Mouse (Mus musculus) left cerebral cortex, adult 2 months (tissue): ENCODE measurements around the gene Otud7a. TPM values are rescaled to one million over a fixed set of nuclear protein-coding genes. Genes with fewer than 3 reads are reported as not detected.

ENCODE experiments used
- DNase-seq, 2 experiments: peaks; one replicate each; pipeline ENCODE4 v3.0.0; 2021 to 2022; ENCODE audit warnings: low spot score in 2 of 2, mixed read lengths in 1 of 2; ENCODE audit errors: extremely low spot score in 1 of 2
- H3K27ac ChIP-seq: fragments of 200-600 bp; 2 replicates; pipeline ENCODE4 v1.8.1; 2022
- H3K4me3 ChIP-seq: fragments of 200-600 bp; 2 replicates; pipeline ENCODE4 v1.8.1; 2022
- CTCF ChIP-seq: fragments of 200-600 bp; IDR thresholded peaks from 2 replicates; pipeline ENCODE4 v1.8.1; 2022; ENCODE audit warnings: antibody characterized with exemption, mild to moderate bottlenecking, moderate library complexity
- intact Hi-C: fragments of 180-260 bp; cut with DNase I; formaldehyde crosslinking; loops from one replicate; pipeline ENCODE4 v1.15.1; 2025
- total RNA-seq, 2 experiments: library from RNA; stranded (reverse); gene quantifications; 2 replicates each; pipeline ENCODE4 v1.2.3; 2021

Gene Otud7a
- total RNA-seq, 2 experiments from 2014 or later, result 81.9 to 86.2 TPM

GRCm38 (mm10) chr7:63508079-63508478 lies 63.5 kb downstream of the Otud7a start:
- DNase-seq, result no peak
- no peak for TF ChIP-seq CTCF
- intact Hi-C loops, result no loop called here
- no peak overlapping the region for H3K27ac ChIP-seq
- H3K4me3 ChIP-seq, result no peak overlapping the region

- no peak; the same call in 1 of the 2 replicates for TF ChIP-seq CTCF
- DNase-seq, result no peak
- Histone ChIP-seq H3K4me3 (no peak overlapping the region), H3K27ac (no peak overlapping the region)
- intact Hi-C loops, result loop anchor here (5.0 kb wide), 1 partner anchor 63 kb away; no protein-coding TSS in a partner anchor
Observed at GRCm38 (mm10) chr7:63509825-63510224, 65.3 kb downstream of the Otud7a start.

GRCm38 (mm10) chr7:63511458-63511857 lies 66.9 kb downstream of the Otud7a start:
- no peak for TF ChIP-seq CTCF
- Histone ChIP-seq H3K27ac (no peak overlapping the region), H3K4me3 (no peak overlapping the region)
- DNase-seq, result no peak
- intact Hi-C loops, result loop anchor here (5.0 kb wide), 1 partner anchor 64 kb away; no protein-coding TSS in a partner anchor

GRCm38 (mm10) chr7:63512561-63512960 lies 68.0 kb downstream of the Otud7a start:
- TF ChIP-seq CTCF, result no peak
- no peak overlapping the region for H3K4me3 ChIP-seq
- no peak for DNase-seq
- intact Hi-C loops, result loop anchor here (5.0 kb wide), 1 partner anchor 65 kb away; no protein-coding TSS in a partner anchor
- H3K27ac ChIP-seq, result no peak overlapping the region

- Histone ChIP-seq H3K4me3 (no peak overlapping the region), H3K27ac (no peak overlapping the region)
- TF ChIP-seq CTCF, result no peak
- DNase-seq, result no peak
- intact Hi-C loops, result no loop called here
Observed at GRCm38 (mm10) chr7:63516141-63516895, 71.8 kb downstream of the Otud7a start.

- Histone ChIP-seq H3K4me3 (no peak overlapping the region), H3K27ac (no peak overlapping the region)
- intact Hi-C loops, result no loop called here
- TF ChIP-seq CTCF, result no peak
- no peak for DNase-seq
Observed at GRCm38 (mm10) chr7:63520299-63520698, 75.7 kb downstream of the Otud7a start.

- no peak for DNase-seq
- Histone ChIP-seq H3K4me3 (no peak overlapping the region), H3K27ac (no peak overlapping the region)
- TF ChIP-seq CTCF, result no peak
- intact Hi-C loops, result no loop called here
Observed at GRCm38 (mm10) chr7:63522403-63522802, 77.9 kb downstream of the Otud7a start.

GRCm38 (mm10) chr7:63523051-63523450 lies 78.5 kb downstream of the Otud7a start:
- intact Hi-C loops, result no loop called here
- no peak for DNase-seq
- no peak for TF ChIP-seq CTCF
- Histone ChIP-seq H3K4me3 (no peak overlapping the region), H3K27ac (no peak overlapping the region)

- intact Hi-C loops, result no loop called here
- Histone ChIP-seq H3K4me3 (no peak overlapping the region), H3K27ac (no peak overlapping the region; the same call in 1 of the 2 replicates)
- TF ChIP-seq CTCF, result no peak
- DNase-seq, result no peak
Observed at GRCm38 (mm10) chr7:63540293-63540692, 95.7 kb downstream of the Otud7a start.

- H3K4me3 ChIP-seq, result no peak overlapping the region
- no peak for TF ChIP-seq CTCF
- DNase-seq, result peak; percentile 26 to 40
- H3K27ac ChIP-seq, result peak overlapping the region; percentile 80
- intact Hi-C loops, result loop anchor here (1.0 to 5.0 kb wide), 3 partner anchors 92 to 208 kb away; no protein-coding TSS in a partner anchor
Observed at GRCm38 (mm10) chr7:63554457-63554856, 109.9 kb downstream of the Otud7a start.

- peak overlapping the region; percentile 59; the same call in 1 of the 2 replicates for H3K27ac ChIP-seq
- DNase-seq, result no peak
- H3K4me3 ChIP-seq, result no peak overlapping the region
- intact Hi-C loops, result loop anchor here (5.0 kb wide), 1 partner anchor 109 kb away; no protein-coding TSS in a partner anchor
- no peak; the same call in 1 of the 2 replicates for TF ChIP-seq CTCF
Observed at GRCm38 (mm10) chr7:63556324-63556723, 111.8 kb downstream of the Otud7a start.

- intact Hi-C loops, result loop anchor here (5.0 kb wide), 1 partner anchor 112 kb away; no protein-coding TSS in a partner anchor
- TF ChIP-seq CTCF, result no peak
- no peak for DNase-seq
- Histone ChIP-seq H3K27ac (no peak overlapping the region), H3K4me3 (no peak overlapping the region)
Observed at GRCm38 (mm10) chr7:63558918-63559317, 114.4 kb downstream of the Otud7a start.
